Mouse (Mus musculus): ENCODE measurements at regions not wholly inside any gene's neighbourhood (a gene's known extent, or its start where the extent isn't known, plus 50 kb on each side); places are given as distances from the start of the nearest gene placed in this dataset.

- no peak for DNase-seq (ENCODE audit: low spot score)
Observed at GRCm38 (mm10) chr4:131485126-131485825, 352.8 kb downstream of the Ptpru start.

GRCm38 (mm10) chr4:131486821-131487220, 351.3 kb downstream of the Ptpru start:
- peak; percentile 62 for DNase-seq (ENCODE audit: low spot score)

DNA sequence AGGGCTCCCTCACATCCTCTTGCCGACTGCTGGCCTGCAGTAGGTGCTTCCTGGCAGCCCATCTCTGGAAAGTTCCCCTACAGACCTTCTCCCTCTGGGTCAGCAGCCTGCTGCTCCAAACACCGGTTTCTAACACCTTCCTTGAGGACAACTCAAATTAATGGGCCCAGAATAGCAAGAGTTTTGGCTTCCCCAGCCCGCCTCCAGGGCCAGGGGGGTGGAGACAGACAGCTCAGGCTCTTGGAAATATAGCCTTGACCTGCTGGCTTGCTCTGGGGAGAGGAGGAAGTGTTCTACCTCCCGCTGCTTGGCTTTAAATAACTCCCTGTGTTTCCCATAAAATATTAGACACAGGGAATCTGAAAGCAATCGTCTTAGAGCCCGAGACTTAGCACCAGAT, 349.8 kb downstream of the Ptpru start:
- peak; percentile 53 for DNase-seq (ENCODE audit: low spot score)

DNA sequence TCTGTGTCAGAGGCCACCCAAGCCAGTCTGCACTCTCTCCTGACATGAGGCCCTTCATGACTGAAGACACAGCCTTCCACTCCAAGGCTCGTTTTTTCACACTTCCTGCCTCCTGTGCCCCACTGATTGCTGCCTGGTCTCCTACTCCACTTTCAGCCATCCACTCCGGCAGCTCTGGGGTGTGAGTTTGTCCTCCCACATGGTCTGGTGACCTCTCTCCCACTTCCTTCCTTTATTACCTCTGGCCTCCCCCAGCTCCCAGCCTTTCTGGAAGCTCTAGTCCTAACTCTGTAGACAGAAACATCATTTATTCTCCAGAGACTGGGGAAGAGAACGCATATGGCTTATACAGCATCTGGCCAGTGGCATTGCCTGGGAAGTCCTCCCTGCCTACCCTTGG, 349.0 kb downstream of the Ptpru start:
- no peak for DNase-seq (ENCODE audit: low spot score)

GRCm38 (mm10) chr4:131491960-131492359, 346.1 kb downstream of the Ptpru start:
- DNase-seq (ENCODE audit: low spot score): no peak

GRCm38 (mm10) chr4:131493726-131494125, 344.4 kb downstream of the Ptpru start:
- DNase-seq (ENCODE audit: low spot score): no peak

- DNase-seq (ENCODE audit: low spot score): no peak
Observed at GRCm38 (mm10) chr4:131496900-131497299, 341.2 kb downstream of the Ptpru start.

DNA sequence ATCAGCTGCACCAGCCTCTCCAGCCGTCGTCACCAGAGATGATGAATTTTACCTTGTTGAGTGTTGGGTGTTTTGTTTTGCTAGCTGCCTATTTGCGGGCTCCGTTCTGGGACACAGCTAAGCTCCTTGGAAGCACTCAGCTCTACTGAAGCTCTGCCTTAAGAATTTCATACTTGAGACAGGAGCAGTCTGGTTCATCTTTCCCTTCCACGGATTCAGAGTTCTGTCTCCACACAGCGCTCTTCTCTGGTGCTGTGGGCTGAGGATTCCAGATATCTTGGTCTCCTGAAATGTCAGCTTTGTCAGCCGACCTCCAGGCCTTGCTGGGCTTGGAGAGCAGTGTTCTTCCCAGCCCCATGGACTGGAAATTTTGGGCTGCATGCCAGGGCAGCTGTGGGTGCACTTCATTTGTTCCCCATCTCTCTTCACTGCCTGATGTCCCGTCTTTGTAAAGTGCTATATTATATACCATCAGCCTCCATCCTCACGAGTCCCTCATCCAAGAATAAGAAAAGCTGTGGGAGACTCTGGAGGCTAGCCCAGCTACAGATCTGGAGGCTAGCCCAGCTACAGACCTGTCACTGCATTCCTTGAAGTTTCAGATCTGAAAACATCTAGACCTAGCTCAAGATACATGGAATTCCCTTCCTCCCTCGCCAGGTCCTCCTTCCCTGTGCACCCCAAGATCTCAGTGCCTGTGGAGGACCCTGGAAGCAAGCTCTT, 337.0 kb downstream of the Ptpru start:
- no peak for DNase-seq (ENCODE audit: low spot score)

DNA sequence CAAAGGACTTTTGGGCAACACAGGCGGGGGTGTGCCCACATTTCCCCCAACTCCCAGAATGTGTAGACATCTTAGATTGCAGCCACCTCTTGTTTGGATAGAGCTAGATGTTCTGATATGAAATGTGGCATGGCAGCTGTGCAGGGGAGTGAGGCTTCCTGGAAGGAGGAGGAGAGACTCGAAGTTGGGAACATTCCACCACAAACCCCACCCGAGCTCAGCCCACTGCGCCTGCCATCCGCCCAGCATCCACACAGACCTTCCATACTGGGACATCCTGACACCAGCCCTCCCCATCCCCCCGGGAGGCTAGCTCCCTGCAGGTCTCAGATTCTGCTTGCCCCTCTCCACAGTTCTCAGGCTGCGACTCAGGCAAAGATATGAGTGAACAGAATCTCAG, 329.9 kb downstream of the Ptpru start:
- no peak for DNase-seq (ENCODE audit: low spot score)

DNA sequence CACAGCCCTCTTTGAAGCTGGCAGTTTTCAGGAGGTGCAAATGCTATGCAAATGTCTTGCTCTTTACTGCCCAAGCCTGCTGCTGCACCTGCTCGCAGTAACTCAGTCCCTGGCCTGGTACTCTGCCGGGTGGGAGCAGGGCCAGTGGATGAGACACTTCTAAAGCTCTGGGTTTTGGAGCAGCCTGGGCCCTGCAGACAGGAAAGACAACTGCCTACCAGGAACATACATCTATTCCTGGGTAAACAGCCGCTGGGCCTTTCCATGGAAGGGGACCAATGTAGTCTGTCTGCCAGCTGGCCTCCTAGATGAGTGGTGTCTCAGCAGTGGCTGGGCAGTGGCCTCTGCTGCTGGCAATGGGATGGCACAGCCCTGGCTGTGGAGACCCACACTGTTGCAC, 326.5 kb downstream of the Ptpru start:
- peak; percentile 72 for DNase-seq (ENCODE audit: low spot score)

- DNase-seq (ENCODE audit: low spot score): no peak
Observed at GRCm38 (mm10) chr4:131512768-131513167, 325.3 kb downstream of the Ptpru start.

- DNase-seq (ENCODE audit: low spot score): no peak
Observed at GRCm38 (mm10) chr4:131520636-131521306, 317.3 kb downstream of the Ptpru start.

GRCm38 (mm10) chr4:131521307-131521651, 316.8 kb downstream of the Ptpru start:
- DNase-seq (ENCODE audit: low spot score): no peak

GRCm38 (mm10) chr4:131525236-131525635, 312.9 kb downstream of the Ptpru start:
- DNase-seq (ENCODE audit: low spot score): no peak

- DNase-seq (ENCODE audit: low spot score): no peak
Observed at GRCm38 (mm10) chr4:131530491-131530890, 307.6 kb downstream of the Ptpru start.

DNA sequence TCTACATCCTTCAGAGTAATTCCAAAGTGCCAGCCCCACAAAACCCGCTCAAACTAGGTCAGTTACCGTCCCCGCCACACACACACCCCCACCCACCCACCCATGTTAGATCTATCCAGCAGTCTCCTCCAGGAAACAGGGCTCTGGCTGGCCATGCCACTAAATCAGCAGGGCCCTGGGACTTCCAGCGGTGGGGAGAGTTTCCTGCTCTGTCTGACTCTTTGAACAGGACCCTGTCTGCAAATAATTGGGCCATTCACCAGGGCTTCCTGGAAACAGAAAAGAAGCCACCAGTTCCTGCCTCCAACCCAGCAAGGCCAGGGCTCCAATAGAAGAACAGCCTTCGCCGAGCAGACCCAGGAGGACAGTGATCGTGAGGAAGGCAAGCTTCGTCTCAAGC, 307.1 kb downstream of the Ptpru start:
- no peak for DNase-seq (ENCODE audit: low spot score)

DNA sequence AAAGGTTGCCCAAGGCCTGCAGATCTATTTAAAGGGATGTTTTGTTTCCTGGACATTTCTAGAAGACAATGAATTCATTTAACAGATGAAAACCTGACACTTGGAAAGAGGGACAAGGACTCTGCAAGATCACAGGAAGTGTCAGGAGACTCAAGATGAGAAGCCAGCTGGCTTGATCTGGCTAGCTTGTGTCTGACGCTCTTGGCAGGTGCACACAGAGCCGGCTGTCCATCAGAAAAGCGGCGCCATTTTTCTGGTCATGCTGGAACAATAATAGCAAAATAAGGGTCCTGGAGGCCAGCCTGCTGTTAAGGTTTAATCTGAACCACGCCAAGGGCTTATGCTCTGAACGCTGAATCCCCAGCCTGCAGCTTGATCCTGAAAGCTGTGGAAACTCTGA, 303.3 kb downstream of the Ptpru start:
- DNase-seq (ENCODE audit: low spot score): no peak

- DNase-seq (ENCODE audit: low spot score): no peak
Observed at GRCm38 (mm10) chr4:131538237-131538636, 299.9 kb downstream of the Ptpru start.

GRCm38 (mm10) chr4:131546422-131547200, 291.5 kb downstream of the Ptpru start:
- DNase-seq (ENCODE audit: low spot score): no peak

DNA sequence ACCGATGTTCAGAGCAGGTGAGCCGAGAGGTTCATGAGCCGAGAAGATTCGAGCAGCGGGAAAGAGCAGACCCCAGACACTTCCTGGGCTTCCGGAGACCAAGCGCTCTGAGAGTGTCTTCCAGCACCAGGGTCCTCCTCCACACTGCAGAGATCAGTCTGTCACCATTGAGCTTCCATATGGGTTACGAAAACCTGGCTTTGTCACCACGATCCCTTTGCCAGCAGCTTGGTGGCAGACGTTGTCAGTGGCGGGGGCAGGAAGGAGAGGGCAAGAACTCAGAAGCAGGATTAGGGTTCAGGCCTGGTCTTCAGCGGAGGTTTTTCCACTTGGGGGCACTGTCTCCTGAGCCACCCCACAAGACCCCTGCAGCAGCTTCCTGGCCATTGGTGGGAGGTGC, 288.5 kb downstream of the Ptpru start:
- no peak for DNase-seq (ENCODE audit: low spot score)

DNA sequence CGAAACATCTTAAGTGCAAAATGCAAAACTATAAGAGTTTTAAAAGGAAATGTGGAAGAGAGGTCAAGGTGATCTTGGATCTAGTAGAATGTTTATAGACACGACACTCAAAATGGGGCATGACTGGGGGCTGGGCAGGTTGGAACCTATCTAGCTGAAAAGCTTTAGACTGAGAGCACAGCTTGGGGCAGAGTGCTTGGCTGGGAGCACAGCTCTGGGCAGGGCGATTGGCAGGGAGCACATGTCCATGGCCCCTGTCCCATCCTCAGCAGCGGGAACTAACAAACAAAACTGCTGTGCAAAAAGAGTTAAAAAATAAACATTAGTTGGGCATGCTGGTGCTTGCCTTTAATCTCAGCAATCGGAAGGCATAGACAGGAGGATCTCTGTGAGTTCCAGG, 279.6 kb downstream of the Ptpru start:
- no peak for DNase-seq (ENCODE audit: low spot score)

DNA sequence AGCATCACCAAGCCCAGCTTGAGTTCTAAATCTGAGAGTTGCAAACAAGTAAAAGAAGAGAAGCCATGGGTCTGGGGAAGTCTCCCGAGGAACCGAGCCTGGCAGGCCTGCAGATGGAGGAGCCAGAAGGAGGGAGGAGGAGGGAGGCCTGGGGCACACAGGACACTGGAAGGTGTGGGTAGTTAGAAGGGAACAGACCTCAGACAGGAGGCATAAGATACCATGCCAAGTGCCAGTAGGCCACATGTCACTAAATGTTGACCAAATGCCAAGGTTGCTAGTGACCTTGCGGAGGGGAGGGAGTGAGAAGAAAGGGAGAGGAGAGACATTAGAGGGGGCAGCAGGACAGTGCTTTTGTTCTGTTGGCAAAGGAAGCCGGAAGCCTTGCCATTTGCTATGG, 274.2 kb downstream of the Ptpru start:
- DNase-seq (ENCODE audit: low spot score): no peak
